Mouse (Mus musculus) lung, adult 2 months (tissue): Measurements from ENCODE around the gene Gp1ba.

ENCODE experiments used
- CTCF ChIP-seq: fragments of 200-500 bp; IDR thresholded peaks from 2 replicates; pipeline ENCODE4 v1.5.1; 2011; ENCODE audit warnings: mild to moderate bottlenecking, low read length, control low read depth; ENCODE audit not compliant: insufficient read depth
- POLR2A ChIP-seq: fragments of 200-500 bp; IDR thresholded peaks from 2 replicates; pipeline ENCODE4 v1.6.1; 2011; ENCODE audit warnings: low read depth, mild to moderate bottlenecking, control low read depth, low read length, borderline replicate concordance; ENCODE audit errors: extremely low read depth

DNA sequence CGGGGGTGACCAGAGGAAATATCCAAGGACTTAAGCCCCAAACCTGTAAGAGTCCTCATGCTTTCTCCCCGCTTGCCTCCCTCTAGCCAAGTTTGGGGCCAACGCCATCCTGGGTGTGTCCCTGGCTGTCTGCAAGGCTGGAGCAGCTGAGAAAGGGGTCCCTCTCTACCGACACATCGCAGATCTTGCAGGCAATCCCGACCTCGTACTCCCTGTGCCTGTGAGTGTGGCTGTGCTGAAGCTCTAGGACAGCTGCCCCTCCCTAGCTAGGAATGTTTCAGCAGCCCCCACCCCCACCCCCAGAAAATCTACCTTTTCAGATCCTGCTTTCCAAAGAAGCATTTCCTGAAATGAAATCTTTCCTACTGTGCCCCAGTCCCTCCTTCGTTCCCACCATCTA is 20.0 kb downstream of the Gp1ba start:
- TF ChIP-seq POLR2A = no peak
- TF ChIP-seq CTCF = no peak
